Mouse (Mus musculus) CH12.LX (cell line): ENCODE measurements around the gene Gm21411. TPM values are rescaled to one million over a fixed set of nuclear protein-coding genes. Genes with fewer than 3 reads are reported as not detected.
"Not testable (repeated sequence)": the region's sequence is repeated elsewhere in the genome, so short reads cannot be mapped to it uniquely, and the experiment has no call there.

Experiments
- DNase-seq: peaks from one replicate; pipeline ENCODE4 v3.0.0-alpha.2; 2013; ENCODE audit errors: extremely low read depth
- H3K27ac ChIP-seq: 2 replicates; pipeline ENCODE4 v1.5.1; 2012; ENCODE audit warnings: low read depth, mild to moderate bottlenecking, control low read depth, moderate library complexity; ENCODE audit not compliant: insufficient read depth
- H3K27me3 ChIP-seq: replicated peaks from 2 replicates; pipeline ENCODE3; 2012; ENCODE audit warnings: inconsistent platforms
- H3K36me3 ChIP-seq, 2 experiments: replicated peaks in 1 of 2; 2 replicates each; pipeline versions ENCODE3 to v1.6.1; 2012; ENCODE audit warnings: inconsistent platforms in 1 of 2, low read length in 1 of 2, mild to moderate bottlenecking in 1 of 2, mixed read lengths in 1 of 2, moderate library complexity in 1 of 2; ENCODE audit not compliant: control insufficient read depth in 1 of 2, insufficient read depth in 1 of 2
- H3K4me1 ChIP-seq, 2 experiments: 2 replicates each; pipeline ENCODE4 v1.6.1; 2012; ENCODE audit warnings: inconsistent platforms in 1 of 2, moderate library complexity in 1 of 2; ENCODE audit not compliant: insufficient read depth in 2 of 2, control insufficient read depth in 1 of 2
- H3K4me2 ChIP-seq: 2 replicates; pipeline ENCODE4 v1.6.1; 2012; ENCODE audit warnings: low read depth, mild to moderate bottlenecking, control low read depth; ENCODE audit not compliant: poor library complexity, insufficient read depth, severe bottlenecking
- H3K4me3 ChIP-seq, 3 experiments: fragments of 150-350 bp in 1 of 3; sonication (generic) in 1 of 3; replicated peaks in 1 of 3; 2 replicates each; pipeline versions ENCODE3 to v1.5.1; 2011 to 2012; ENCODE audit warnings: low read depth in 2 of 3, low read length in 2 of 3, mild to moderate bottlenecking in 2 of 3, moderate library complexity in 2 of 3, control low read depth in 1 of 3, improper control_type of control experiment in 1 of 3, inconsistent platforms in 1 of 3, mixed read lengths in 1 of 3; ENCODE audit not compliant: poor library complexity in 1 of 3
- H3K79me2 ChIP-seq: replicated peaks from 2 replicates; pipeline ENCODE4 v1.6.1; 2012; ENCODE audit warnings: mild to moderate bottlenecking, moderate library complexity; ENCODE audit not compliant: control insufficient read depth, poor library complexity, insufficient read depth, severe bottlenecking; ENCODE audit errors: extremely low read depth
- H3K9ac ChIP-seq: 2 replicates; pipeline ENCODE4 v1.6.1; 2012; ENCODE audit warnings: low read depth, mild to moderate bottlenecking, control low read depth, moderate library complexity; ENCODE audit not compliant: insufficient read depth
- H3K9me3 ChIP-seq: replicated peaks from 2 replicates; pipeline ENCODE3; 2012; ENCODE audit warnings: low read length, inconsistent platforms, mixed read lengths
- BHLHE40 ChIP-seq: IDR thresholded peaks from 2 replicates; pipeline ENCODE4 v1.6.1; 2011; ENCODE audit warnings: mild to moderate bottlenecking, low read depth, low read length, improper control_type of control experiment
- E2F4 ChIP-seq: IDR thresholded peaks from 2 replicates; pipeline ENCODE4 v1.6.1; 2011; ENCODE audit warnings: low read depth, low read length, improper control_type of control experiment; ENCODE audit not compliant: insufficient replicate concordance
- ELF1 ChIP-seq: IDR thresholded peaks from 2 replicates; pipeline ENCODE4 v1.6.1; 2014; ENCODE audit warnings: low read depth, mild to moderate bottlenecking, inconsistent platforms, low read length, improper control_type of control experiment
- HCFC1 ChIP-seq: IDR thresholded peaks from 2 replicates; pipeline ENCODE4 v1.6.1; 2012; ENCODE audit warnings: low read depth, mild to moderate bottlenecking, inconsistent platforms, low read length, improper control_type of control experiment
- JUN ChIP-seq: IDR thresholded peaks from 2 replicates; pipeline ENCODE4 v1.6.1; 2011; ENCODE audit warnings: low read depth, mild to moderate bottlenecking, low read length, improper control_type of control experiment, moderate library complexity; ENCODE audit not compliant: insufficient read depth
- NELFE ChIP-seq: IDR thresholded peaks from 2 replicates; pipeline ENCODE4 v1.6.1; 2011; ENCODE audit warnings: low read depth, low read length, improper control_type of control experiment
- NRF1 ChIP-seq: IDR thresholded peaks from 2 replicates; pipeline ENCODE4 v1.6.1; 2014; ENCODE audit warnings: low read depth, mild to moderate bottlenecking, inconsistent platforms, low read length, improper control_type of control experiment, moderate library complexity
- PAX5 ChIP-seq: IDR thresholded peaks from 2 replicates; pipeline ENCODE4 v1.6.1; 2012; ENCODE audit warnings: low read length, inconsistent platforms, mixed read lengths
- RCOR1 ChIP-seq: conservative IDR thresholded peaks from 2 replicates; pipeline ENCODE4 v1.6.1; 2012; ENCODE audit warnings: low read depth, mild to moderate bottlenecking, inconsistent platforms, low read length, improper control_type of control experiment
- TBP ChIP-seq: conservative IDR thresholded peaks from 2 replicates; pipeline ENCODE4 v1.6.1; 2011; ENCODE audit warnings: low read depth, low read length, improper control_type of control experiment
- TCF12 ChIP-seq: IDR thresholded peaks from 2 replicates; pipeline ENCODE4 v1.6.1; 2014; ENCODE audit warnings: low read depth, mild to moderate bottlenecking, inconsistent platforms, low read length, improper control_type of control experiment
- dilution Hi-C: fragments of 300-500 bp; cut with MboI; formaldehyde crosslinking; loops from 2 replicates; pipeline ENCODE4 v1.14.3; 2020; ENCODE audit warnings: low sequenced_read_pairs; ENCODE audit not compliant: extremely low pct_unique_long_range_greater_than_20kb, extremely low pct_ligation_motif_present
- in situ Hi-C: fragments of 300-500 bp; cut with MboI; formaldehyde crosslinking; loops from 3 replicates; pipeline ENCODE4 v1.14.3; 2019; ENCODE audit warnings: low sequenced_read_pairs, low pct_ligation_motif_present, low pct_unique_long_range_greater_than_20kb, mixed read lengths
- polyA plus RNA-seq: library from polyadenylated mRNA; unstranded; fragments of >175 nt; gene quantifications from 2 replicates; pipeline ENCODE4 v1.2.1, GENCODE M21; 2012; ENCODE audit warnings: low read depth; ENCODE audit not compliant: insufficient read length
- total RNA-seq, 2 experiments: library from RNA; depleted of rRNA; stranded (reverse); fragments of 300-350 nt in 1 of 2; fragments of >200 nt in 1 of 2; gene quantifications; 2 replicates each; pipeline ENCODE4 v1.2.3; 2012 to 2014

Gm21411 gene
- total and polyA plus RNA-seq, 3 experiments: 1.0 TPM; not detected in 2

GRCm38 (mm10) chr4:146915196-146915595 is 5.8 kb upstream of the Gm21411 start:
- TF ChIP-seq HCFC1 (no peak), TBP (no peak), JUN (no peak), NELFE (no peak), NRF1 (no peak), E2F4 (no peak), BHLHE40 (no peak), TCF12 (no peak), ELF1 (no peak), RCOR1 (no peak), PAX5 (no peak)
- H3K9ac ChIP-seq: no peak overlapping the region
- H3K4me2 ChIP-seq: no peak overlapping the region
- H3K79me2 ChIP-seq: no peaks in the 10 kb centered on the region
- in situ Hi-C loops: no loop called here
- H3K27me3 ChIP-seq: no peaks in the 10 kb centered on the region
- H3K36me3 ChIP-seq: no peaks in the 10 kb centered on the region
- H3K9me3 ChIP-seq: peaks cover 7% of the 10 kb centered on the region
- dilution Hi-C loops: no loop called here
- no peak overlapping the region for H3K4me3 ChIP-seq
- no peaks in the 10 kb centered on the region for H3K4me1 ChIP-seq
- DNase-seq: no peak
- H3K27ac ChIP-seq: no peak overlapping the region

GRCm38 (mm10) chr4:146908131-146908530 is 1.3 kb downstream of the Gm21411 start:
- H3K9ac ChIP-seq, H3K4me3 ChIP-seq, H3K79me2 ChIP-seq, H3K4me1 ChIP-seq, DNase-seq, H3K36me3 ChIP-seq, dilution Hi-C loops, H3K9me3 ChIP-seq, H3K27me3 ChIP-seq, in situ Hi-C loops, H3K27ac ChIP-seq, H3K4me2 ChIP-seq: not testable (repeated sequence)

- H3K4me1 ChIP-seq, H3K36me3 ChIP-seq, H3K9ac ChIP-seq, in situ Hi-C loops, DNase-seq, H3K79me2 ChIP-seq, H3K27me3 ChIP-seq, H3K27ac ChIP-seq, H3K4me3 ChIP-seq, H3K9me3 ChIP-seq, H3K4me2 ChIP-seq, dilution Hi-C loops: not testable (repeated sequence)
These were observed 4.6 kb downstream of the Gm21411 start for GRCm38 (mm10) chr4:146904782-146905181.

- in situ Hi-C loops, H3K36me3 ChIP-seq, H3K4me2 ChIP-seq, dilution Hi-C loops, H3K27ac ChIP-seq, H3K79me2 ChIP-seq, H3K9me3 ChIP-seq, DNase-seq, H3K4me1 ChIP-seq, H3K9ac ChIP-seq, H3K4me3 ChIP-seq, H3K27me3 ChIP-seq: not testable (repeated sequence)
These were observed 6.3 kb downstream of the Gm21411 start for GRCm38 (mm10) chr4:146903126-146903525.
